Mouse (Mus musculus): ENCODE results near the gene Pold2. TPM values are rescaled to one million over a fixed set of nuclear protein-coding genes. Genes with fewer than 3 reads are reported as not detected.

The Pold2 gene
- 90.3 TPM for polyA plus RNA-seq (2017; shearing (Covaris generic))

GRCm38 (mm10) chr11:5877921-5878526 lies at the start of gene Pold2:
Gene Pold2, minus strand, starts transcription at chr11:5878292.

GRCm38 (mm10) chr11:5898531-5898930 lies 20.4 kb upstream of the Pold2 start, which contains the start of gene Myl7:
Gene Myl7, minus strand, starts transcription at chr11:5898782.

GRCm38 (mm10) chr11:5861678-5862393 lies 16.3 kb downstream of the Pold2 start, which contains the start of gene Aebp1:
Gene Aebp1, plus strand, starts transcription at chr11:5861947.

GRCm38 (mm10) chr11:5837251-5838246 lies 40.5 kb downstream of the Pold2 start, which contains the start of gene Polm:
Gene Polm, minus strand, starts transcription at chr11:5838016.

Other genes starting within 250 kb of the Pold2 start
- gene Mrps24, start 162.6 kb downstream of the Pold2 start, polyA plus RNA-seq (2017; shearing (Covaris generic)), result 43.5 TPM
- 40.8 TPM for gene Urgcp, start 115.9 kb downstream of the Pold2 start, polyA plus RNA-seq (2017; shearing (Covaris generic))
- 306 TPM for gene Dbnl, start 89.8 kb downstream of the Pold2 start, polyA plus RNA-seq (2017; shearing (Covaris generic))
- 5.1 TPM for gene Pgam2, start 74.6 kb downstream of the Pold2 start, polyA plus RNA-seq (2017; shearing (Covaris generic))
- gene Polm, start 40.3 kb downstream of the Pold2 start, polyA plus RNA-seq (2017; shearing (Covaris generic)), result 42.5 TPM
- 1.1 TPM for gene Aebp1, start 16.3 kb downstream of the Pold2 start, polyA plus RNA-seq (2017; shearing (Covaris generic))
- gene Myl7, start 20.5 kb upstream of the Pold2 start, polyA plus RNA-seq (2017; shearing (Covaris generic)), result not detected
- not detected for gene Gck, start 71.8 kb upstream of the Pold2 start, polyA plus RNA-seq (2017; shearing (Covaris generic))
- gene Ykt6, start 77.4 kb upstream of the Pold2 start, polyA plus RNA-seq (2017; shearing (Covaris generic)), result 65.3 TPM
- 19.5 TPM for gene Camk2b, start 188.1 kb upstream of the Pold2 start, polyA plus RNA-seq (2017; shearing (Covaris generic))

Data from inflammation-experienced regulatory T-cells, adult 16 weeks (primary cell).